Mouse (Mus musculus) G1E (cell line): ENCODE data around the gene Ndufs3. TPM values are rescaled to one million over a fixed set of nuclear protein-coding genes. Genes with fewer than 3 reads are reported as not detected.

Source experiments
- ATAC-seq: 2 replicates; pipeline ENCODE4 v1.8.0; 2016; ENCODE audit warnings: mild to moderate bottlenecking; ENCODE audit not compliant: insufficient number of reproducible peaks, poor library complexity, low FRiP score, severe bottlenecking; ENCODE audit errors: extremely low read depth
- DNase-seq: peaks from one replicate; pipeline ENCODE4 v3.0.0; 2012; ENCODE audit warnings: low spot score
- H3K27me3 ChIP-seq: 2 replicates; pipeline ENCODE4 v1.6.1; 2012; ENCODE audit warnings: mild to moderate bottlenecking, low read length, inconsistent platforms; ENCODE audit not compliant: insufficient read depth
- H3K36me3 ChIP-seq: replicated peaks from 2 replicates; pipeline ENCODE3; 2012; ENCODE audit warnings: mild to moderate bottlenecking, inconsistent platforms
- H3K4me1 ChIP-seq: 2 replicates; pipeline ENCODE4 v1.6.1; 2012; ENCODE audit warnings: low read depth, low read length, inconsistent platforms, mixed read lengths; ENCODE audit not compliant: insufficient read depth
- H3K4me3 ChIP-seq: 2 replicates; pipeline ENCODE4 v1.5.1; 2012; ENCODE audit warnings: low read depth, mild to moderate bottlenecking, inconsistent platforms, low read length, moderate library complexity, mixed read lengths
- H3K9me3 ChIP-seq: replicated peaks from 2 replicates; pipeline ENCODE4 v1.6.1; 2012; ENCODE audit warnings: inconsistent platforms
- CTCF ChIP-seq: IDR thresholded peaks from 2 replicates; pipeline ENCODE4 v1.5.1; 2012; ENCODE audit warnings: low read depth, low read length, inconsistent platforms, mixed read lengths
- GATA1 ChIP-seq: IDR thresholded peaks from 2 replicates; pipeline ENCODE4 v1.6.1; 2012; ENCODE audit warnings: borderline replicate concordance, low read length, inconsistent platforms, mixed read lengths
- GATA2 ChIP-seq: IDR thresholded peaks from 2 replicates; pipeline ENCODE4 v1.6.1; 2012; ENCODE audit warnings: low read depth, low read length, inconsistent platforms, borderline replicate concordance
- POLR2AphosphoS5 ChIP-seq: IDR thresholded peaks from 2 replicates; pipeline ENCODE4 v1.6.1; 2012; ENCODE audit warnings: low read depth, low read length, inconsistent platforms; ENCODE audit not compliant: insufficient replicate concordance
- TAL1 ChIP-seq: conservative IDR thresholded peaks from 2 replicates; pipeline ENCODE4 v1.6.1; 2012; ENCODE audit warnings: low read depth, low read length, inconsistent platforms, mixed read lengths
- polyA plus RNA-seq: library from polyadenylated mRNA; stranded (reverse); fragments of >175 nt; gene quantifications from 2 replicates; pipeline ENCODE4 v1.2.3, GENCODE M21; 2012
- total RNA-seq, 2 experiments: library from RNA; stranded (forward) in 1 of 2; stranded (reverse) in 1 of 2; fragments of 200-1000 nt in 1 of 2; fragments of >200 nt in 1 of 2; fragmentation: Nextera tagmentation in 1 of 2; gene quantifications; 2 replicates each; pipeline ENCODE4 v1.2.3; 2014 to 2017

The Ndufs3 gene
- total and polyA plus RNA-seq, 3 experiments, result 86.8 to 131 (median 106) TPM

DNA sequence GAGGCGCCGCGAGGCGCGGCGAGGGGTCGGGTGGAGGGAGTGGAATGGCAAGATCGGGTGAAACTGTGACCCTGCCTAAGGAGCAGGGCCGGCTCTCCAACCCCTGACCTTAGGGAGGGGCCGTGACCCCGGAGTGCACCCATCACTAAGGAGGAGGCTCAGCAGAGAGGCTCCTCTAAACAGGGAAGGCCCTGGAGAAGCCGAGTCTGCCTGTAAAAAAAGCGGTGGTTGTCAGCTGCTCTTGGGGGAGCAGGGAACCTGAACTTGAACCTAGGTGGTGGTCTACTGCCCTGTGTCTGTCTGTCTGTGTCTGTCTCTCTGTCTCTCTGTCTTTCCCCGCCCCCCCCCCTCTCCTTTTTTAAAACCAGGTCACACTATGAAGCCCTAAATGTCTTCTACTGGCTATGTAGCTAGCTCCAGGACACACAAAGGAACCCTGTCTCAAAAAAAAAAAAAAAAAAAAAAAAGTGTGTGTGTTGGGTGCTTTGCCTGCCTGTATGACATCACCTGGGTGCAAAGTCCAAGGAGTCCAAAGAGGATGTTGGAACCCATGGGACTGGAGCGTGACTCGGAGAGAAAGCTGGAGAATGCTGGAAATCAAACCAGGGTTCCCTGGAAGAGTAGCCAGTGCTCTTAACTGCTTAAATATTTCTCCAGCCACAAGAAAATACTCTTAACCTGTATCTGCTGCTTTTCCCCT is 13.5 kb upstream of the Ndufs3 start:
- DNase-seq (peak; percentile 15), ATAC-seq (no peak; the same call in 1 of the 2 replicates)
- Histone ChIP-seq H3K9me3 (no peaks in the 10 kb centered on the region), H3K27me3 (peaks cover 9% of the 10 kb centered on the region), H3K36me3 (peaks cover 26% of the 10 kb centered on the region), H3K4me1 (peaks cover 40% of the 10 kb centered on the region), H3K4me3 (peak overlapping the region; percentile 82)
- no peak for TF ChIP-seq CTCF
- TF ChIP-seq POLR2AphosphoS5, result no peak
- no peak for TF ChIP-seq TAL1
- TF ChIP-seq GATA2, result no peak
- TF ChIP-seq GATA1, result no peak

DNA sequence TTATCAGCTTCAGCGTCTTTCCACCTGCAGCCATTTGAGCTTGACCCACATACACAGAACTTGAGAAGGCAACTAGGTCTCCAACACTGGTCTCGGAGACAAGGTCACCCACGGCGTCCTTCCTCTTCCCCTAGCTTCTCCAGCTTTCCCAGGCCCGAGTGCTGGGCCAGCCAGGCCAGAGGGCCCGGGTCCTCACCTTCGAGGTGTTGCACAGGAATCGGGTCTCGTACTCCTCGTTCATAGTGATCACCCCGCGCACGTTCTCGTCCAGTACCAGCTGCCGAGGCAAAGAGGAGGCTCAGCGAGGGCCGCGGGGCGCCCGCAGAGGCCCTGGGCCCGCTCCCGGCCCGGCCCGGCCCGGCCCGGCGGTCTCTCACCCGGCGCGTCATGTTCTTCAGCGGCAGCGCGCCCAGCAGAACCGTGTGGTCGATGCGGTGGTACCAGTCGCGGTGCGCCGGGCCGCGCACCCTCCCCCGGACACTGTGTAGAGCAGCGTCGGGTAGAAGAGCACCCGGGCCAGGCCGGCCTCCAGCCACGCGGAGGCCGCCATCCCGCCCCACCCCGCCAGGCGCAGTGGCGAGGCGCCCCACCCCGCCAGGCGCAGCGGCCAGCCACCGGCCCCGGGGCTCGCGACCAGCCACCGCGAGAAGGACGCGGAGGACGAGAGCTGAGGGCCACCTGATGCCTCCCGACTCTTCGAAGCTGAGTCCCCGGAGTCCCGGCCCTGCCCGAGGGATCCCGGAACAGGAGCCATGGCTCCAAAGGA is 12.8 kb upstream of the Ndufs3 start:
- peaks cover 6% of the 10 kb centered on the region; the same call in 1 of the 2 replicates for H3K27me3 ChIP-seq
- TF ChIP-seq GATA2, result no peak
- no peak for TF ChIP-seq POLR2AphosphoS5
- TF ChIP-seq GATA1, result no peak
- TF ChIP-seq CTCF, result no peak
- H3K9me3 ChIP-seq, result no peaks in the 10 kb centered on the region
- peak overlapping the region; percentile 82 for H3K4me3 ChIP-seq
- peaks cover 41% of the 10 kb centered on the region for H3K4me1 ChIP-seq
- peaks cover 34% of the 10 kb centered on the region for H3K36me3 ChIP-seq
- peak; percentile 66; the same call in 1 of the 2 replicates for ATAC-seq
- DNase-seq, result peak; percentile 89

DNA sequence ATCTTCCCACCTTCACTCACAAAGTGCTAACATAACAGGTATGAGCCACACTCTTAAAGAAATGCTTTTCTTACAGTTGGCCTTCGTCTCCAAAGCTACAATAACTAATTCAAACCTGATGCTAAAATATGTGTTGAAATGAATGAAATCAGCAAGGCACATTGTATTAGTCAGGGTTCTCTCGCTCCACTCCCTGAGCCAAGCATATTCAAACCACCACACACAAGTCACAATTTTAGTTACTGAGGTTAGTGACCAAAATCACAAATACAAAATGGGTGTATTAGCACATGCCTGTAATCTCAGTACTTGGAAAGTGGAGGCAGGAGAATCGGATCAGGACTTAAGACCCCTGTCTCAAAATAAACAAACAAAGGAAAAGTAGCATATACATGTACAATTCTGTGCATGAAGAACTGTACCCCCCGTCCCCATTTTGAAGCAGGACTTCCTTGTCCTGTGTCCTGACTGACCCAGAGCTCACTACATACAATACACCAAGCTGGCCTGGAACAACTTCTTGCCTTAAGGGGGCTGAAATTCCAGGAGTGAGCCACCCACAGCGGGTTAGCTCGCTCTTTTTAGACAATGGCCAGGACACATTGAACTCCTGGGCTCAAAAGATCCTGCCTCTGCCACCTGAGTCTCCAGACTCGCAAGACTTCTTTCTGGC is 12.1 kb upstream of the Ndufs3 start:
- Histone ChIP-seq H3K4me3 (peak overlapping the region; percentile 82), H3K27me3 (peaks cover 2% of the 10 kb centered on the region; the same call in 1 of the 2 replicates), H3K9me3 (no peaks in the 10 kb centered on the region), H3K36me3 (peaks cover 39% of the 10 kb centered on the region), H3K4me1 (peaks cover 43% of the 10 kb centered on the region)
- DNase-seq (no peak), ATAC-seq (peak; percentile 2; the same call in 1 of the 2 replicates)
- TF ChIP-seq CTCF, result no peak
- TF ChIP-seq TAL1, result no peak
- TF ChIP-seq GATA2, result no peak
- no peak for TF ChIP-seq POLR2AphosphoS5
- TF ChIP-seq GATA1, result no peak

DNA sequence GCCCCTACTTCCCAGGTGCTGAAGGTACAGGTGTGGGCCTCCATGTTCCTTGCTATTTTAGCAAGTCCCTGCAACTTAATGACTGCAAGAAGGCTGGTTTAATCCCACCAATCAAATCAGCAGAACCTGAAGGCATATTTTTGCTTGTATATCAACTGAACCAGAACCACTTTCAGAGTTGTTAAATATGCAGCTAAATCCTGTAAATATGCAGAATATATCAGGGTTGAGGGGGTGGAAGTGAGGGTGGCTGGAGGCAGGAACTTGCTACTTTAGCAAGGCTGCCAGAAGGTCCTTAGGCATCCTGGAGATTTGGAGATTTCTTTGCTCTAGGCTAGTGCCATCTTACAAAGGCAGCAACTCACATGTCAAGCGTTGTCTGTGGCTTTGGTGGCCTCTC is 10.9 kb upstream of the Ndufs3 start:
- Histone ChIP-seq H3K27me3 (no peaks in the 10 kb centered on the region), H3K4me1 (peaks cover 43% of the 10 kb centered on the region), H3K4me3 (no peak overlapping the region; the same call in 1 of the 2 replicates), H3K9me3 (no peaks in the 10 kb centered on the region), H3K36me3 (peaks cover 51% of the 10 kb centered on the region)
- ATAC-seq, result no peak
- TF ChIP-seq CTCF (no peak), GATA1 (no peak), TAL1 (no peak), POLR2AphosphoS5 (no peak), GATA2 (no peak)
- DNase-seq, result no peak

DNA sequence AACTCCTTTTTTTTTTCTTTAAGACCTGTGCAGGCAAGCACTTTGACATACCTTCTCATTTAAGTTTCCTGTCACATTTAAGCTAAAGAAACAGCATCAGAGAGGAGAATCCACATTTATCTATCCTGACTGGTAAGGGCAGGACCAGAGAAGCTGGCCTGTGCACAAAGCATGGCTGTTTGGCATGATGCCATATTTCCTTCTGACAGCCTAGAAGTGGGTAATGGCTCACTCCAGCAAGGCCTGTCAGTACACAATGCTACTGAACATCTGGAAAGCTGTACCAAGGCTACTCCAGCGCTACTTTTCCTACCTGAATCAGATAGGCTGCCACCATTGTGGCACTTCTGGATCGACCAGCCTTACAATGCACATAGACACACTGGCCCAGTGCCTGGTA is 9.0 kb upstream of the Ndufs3 start:
- no peaks in the 10 kb centered on the region for H3K9me3 ChIP-seq
- H3K4me3 ChIP-seq, result no peak overlapping the region
- peaks cover 69% of the 10 kb centered on the region for H3K36me3 ChIP-seq
- H3K4me1 ChIP-seq, result peaks cover 55% of the 10 kb centered on the region
- TF ChIP-seq TAL1, result no peak
- DNase-seq (no peak), ATAC-seq (no peak)
- H3K27me3 ChIP-seq, result no peaks in the 10 kb centered on the region

DNA sequence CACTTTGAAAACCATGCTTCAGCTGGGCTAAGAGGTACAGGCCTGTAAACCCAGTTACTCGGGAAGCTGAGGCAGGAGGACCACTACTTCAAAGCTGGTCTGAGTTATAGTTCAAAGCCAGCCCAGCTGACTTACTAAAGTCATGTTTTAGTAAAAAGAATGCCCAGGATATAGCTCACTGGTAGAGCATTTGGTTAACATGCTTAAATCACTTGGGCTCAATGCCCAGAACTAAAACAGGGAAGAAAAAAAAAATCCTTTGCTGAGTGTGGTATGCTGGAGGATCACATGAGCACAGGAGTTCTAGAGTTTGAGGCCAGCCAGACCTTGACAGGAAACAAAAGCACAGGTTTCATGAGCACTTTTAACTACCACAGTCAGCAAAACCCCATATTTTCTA is 7.0 kb upstream of the Ndufs3 start:
- Histone ChIP-seq H3K36me3 (peaks cover 88% of the 10 kb centered on the region), H3K27me3 (no peaks in the 10 kb centered on the region), H3K4me1 (peaks cover 54% of the 10 kb centered on the region), H3K4me3 (no peak overlapping the region), H3K9me3 (no peaks in the 10 kb centered on the region)
- DNase-seq (no peak), ATAC-seq (no peak)
- TF ChIP-seq TAL1 (no peak), GATA1 (no peak), POLR2AphosphoS5 (no peak)
